8 mouse cellular contexts compared by ENCODE assay signal in the genomic region with DNA sequence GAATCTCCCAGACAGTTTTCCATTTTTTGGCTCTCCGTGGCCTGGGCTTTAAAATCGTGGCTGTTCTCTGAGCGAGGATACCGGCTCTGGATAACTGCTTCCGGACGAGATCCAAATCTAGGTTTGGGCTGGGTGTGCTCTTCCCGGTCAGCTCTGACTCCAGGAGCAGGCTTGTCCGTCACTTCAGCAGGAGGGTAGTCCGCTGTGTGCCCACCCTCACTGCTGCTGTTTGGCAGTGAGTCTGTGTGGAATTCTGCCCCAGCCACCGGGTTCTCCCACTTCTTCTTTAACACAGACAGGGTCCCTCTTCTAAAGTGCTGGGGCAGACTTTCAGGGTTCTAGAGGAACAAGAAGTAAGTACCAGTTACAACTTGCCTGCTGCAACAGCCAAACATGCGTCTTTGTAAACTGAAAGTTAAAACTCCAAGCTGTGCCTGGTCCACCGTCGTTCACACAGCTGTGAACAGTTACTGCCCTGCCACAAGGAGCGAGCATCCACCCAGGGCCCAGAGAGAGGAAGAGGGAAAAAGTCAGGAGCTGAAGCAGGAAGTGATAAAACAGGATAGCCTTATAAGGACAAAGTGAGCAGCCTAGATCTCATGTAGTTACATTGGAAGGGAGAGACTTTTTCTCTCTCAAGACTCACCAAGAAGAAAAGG. TPM values are rescaled to one million over a fixed set of nuclear protein-coding genes. Genes with fewer than 3 reads are reported as not detected.
A peak's percentile ranks its signal among the peaks of the same experiment; 100 is the strongest.
DNase-seq lines count a peak whose midpoint lies in the region; ATAC-seq and TF ChIP-seq lines count a peak whose summit lies in the region.

No protein-coding gene starts in this region.

- H3K4me2 ChIP-seq in intestine, embryonic 16.5 days (ENCODE audit: low read depth, low read length) = peak overlapping the region; percentile 58
- H3K4me2 ChIP-seq in lung, postnatal 0 days (replicated peaks; ENCODE audit: low read depth, low read length) = peak overlapping the region; percentile 57
- peak overlapping the region; percentile 64 for H3K4me2 ChIP-seq in stomach, embryonic 15.5 days

- peaks cover 28% of the 10 kb centered on the region for H3K4me1 ChIP-seq in bone marrow macrophage, adult 2 months (ENCODE audit: control insufficient read depth, insufficient read depth, low read length)
- peaks cover 11% of the 10 kb centered on the region for H3K4me1 ChIP-seq in intestine, embryonic 16.5 days (ENCODE audit: control insufficient read depth, insufficient read depth, low read length)
- no peaks in the 10 kb centered on the region for H3K4me1 ChIP-seq in lung, postnatal 0 days (ENCODE audit: insufficient read depth, low read depth, low read length)
- H3K4me1 ChIP-seq in stomach, embryonic 15.5 days = peaks cover 7% of the 10 kb centered on the region; the same call in 1 of the 2 replicates

- WGBS in intestine, embryonic 16.5 days = 31% methylated on average over 14 of the region's 14 CpGs
- 33% methylated on average over 14 of the region's 14 CpGs for WGBS in lung, postnatal 0 days
- 21% methylated on average over 14 of the region's 14 CpGs for WGBS in stomach, embryonic 15.5 days

- no peaks in the 10 kb centered on the region for H3K27me3 ChIP-seq in intestine, embryonic 16.5 days (replicated peaks; ENCODE audit: control insufficient read depth, insufficient read depth, low read length)
- H3K27me3 ChIP-seq in lung, postnatal 0 days (replicated peaks; ENCODE audit: insufficient read depth, low read length) = no peaks in the 10 kb centered on the region
- H3K27me3 ChIP-seq in stomach, embryonic 15.5 days (replicated peaks) = no peaks in the 10 kb centered on the region

- H3K4me3 ChIP-seq in bone marrow macrophage, adult 2 months (ENCODE audit: insufficient read depth, low read length) = peak overlapping the region; percentile 63
- peak overlapping the region; percentile 55 for H3K4me3 ChIP-seq in intestine, embryonic 16.5 days (ENCODE audit: low read length)
- H3K4me3 ChIP-seq in lung, postnatal 0 days (ENCODE audit: low read depth, low read length) = peak overlapping the region; percentile 47
- H3K4me3 ChIP-seq in stomach, embryonic 15.5 days (replicated peaks) = peak overlapping the region; percentile 51

- H3K9me3 ChIP-seq in intestine, embryonic 16.5 days (ENCODE audit: control insufficient read depth, low read length) = no peaks in the 10 kb centered on the region
- H3K9me3 ChIP-seq in lung, postnatal 0 days (ENCODE audit: low read length) = no peaks in the 10 kb centered on the region
- no peaks in the 10 kb centered on the region for H3K9me3 ChIP-seq in stomach, embryonic 15.5 days

- no peak for TF ChIP-seq CTCF in bone marrow macrophage, adult 2 months (IDR thresholded peaks at IDR 0.05; ENCODE audit: low read depth, low read length)
- TF ChIP-seq CTCF in lung, postnatal 0 days (IDR thresholded peaks at IDR 0.05) = peak; percentile 34

- peak overlapping the region; percentile 72 for H3K27ac ChIP-seq in bone marrow macrophage, adult 2 months (ENCODE audit: insufficient read depth, low read depth, low read length)
- peak overlapping the region; percentile 93 for H3K27ac ChIP-seq in intestine, embryonic 16.5 days (ENCODE audit: low read length)
- H3K27ac ChIP-seq in lung, postnatal 0 days (ENCODE audit: low read length) = peak overlapping the region; percentile 86
- H3K27ac ChIP-seq in stomach, embryonic 15.5 days = peak overlapping the region; percentile 96

- H3K36me3 ChIP-seq in intestine, embryonic 16.5 days (ENCODE audit: control insufficient read depth, insufficient read depth, low read length) = peaks cover 11% of the 10 kb centered on the region
- H3K36me3 ChIP-seq in lung, postnatal 0 days (ENCODE audit: insufficient read depth, low read length) = no peaks in the 10 kb centered on the region
- peaks cover 8% of the 10 kb centered on the region; the same call in 1 of the 2 replicates for H3K36me3 ChIP-seq in stomach, embryonic 15.5 days

- TF ChIP-seq EP300 in lung, postnatal 0 days (IDR thresholded peaks at IDR 0.05) = no peak

- TF ChIP-seq POLR2A in bone marrow macrophage, adult 2 months (IDR thresholded peaks at IDR 0.05; ENCODE audit: borderline replicate concordance, low read depth, low read length) = no peak

- ATAC-seq in intestine, embryonic 16.5 days = peak; percentile 69
- ATAC-seq in lung, postnatal 0 days = peak; percentile 72
- peak; percentile 63; the same call in 1 of the 2 replicates for ATAC-seq in stomach, embryonic 15.5 days (ENCODE audit: insufficient read depth, low FRiP score, low read depth)
- no peak for ATAC-seq in inflammation-experienced regulatory T-cells, adult 6 months

- H3K9ac ChIP-seq in intestine, embryonic 16.5 days (ENCODE audit: low read depth, low read length) = peak overlapping the region; percentile 68
- peak overlapping the region; percentile 56 for H3K9ac ChIP-seq in lung, postnatal 0 days (replicated peaks; ENCODE audit: low read depth)
- peak overlapping the region; percentile 56 for H3K9ac ChIP-seq in stomach, embryonic 15.5 days

- intact Hi-C loops in gastrocnemius, postnatal 36 days (cut with DNase I) = loop anchor here (1.0 kb wide), 1 partner anchor 17 kb away; no protein-coding TSS in a partner anchor

- DNase-seq in 3134 (ENCODE audit: extremely low read depth, insufficient read length, low spot score) = peak; percentile 64
- peak; percentile 43 to 56 for DNase-seq in gastrocnemius, postnatal 36 days
- DNase-seq in lung, postnatal 0 days (ENCODE audit: low spot score) = peak; percentile 87
- DNase-seq in spleen, adult 18-20 months = no peak

RNA-seq across cellular contexts. Expression of gene Cers5, which starts 47.1 kb away (rescaled TPM):
- polyA plus RNA-seq in bone marrow macrophage, adult 2 months (2012; ENCODE audit: insufficient read depth, insufficient read length, missing spikeins) = 74.9 and 77.3 TPM in 2 replicates
- total RNA-seq in gastrocnemius, postnatal 36 days (2021) = 1 to 10 TPM; 4.9 to 5.9 TPM
- polyA plus RNA-seq in intestine, embryonic 16.5 days (2015; fragmentation: Nextera tagmentation; extraction: Ambion mirVana) = 42.1 and 46.8 TPM in 2 replicates
- 67.1 and 71.5 TPM in 2 replicates for polyA plus RNA-seq in lung, postnatal 0 days (2015; fragmentation: Nextera tagmentation; extraction: Ambion mirVana)
- 56.1 and 57.3 TPM in 2 replicates for polyA plus RNA-seq in stomach, embryonic 15.5 days (2015; fragmentation: Nextera tagmentation; extraction: Ambion mirVana)
- polyA plus RNA-seq in inflammation-experienced regulatory T-cells, adult 6 months (2017; shearing (Covaris generic)) = 10 to 100 TPM; 49.5 to 66.7 (median 56.5) TPM

RNA-seq across cellular contexts. Expression of gene Lima1, which starts 55.5 kb away (rescaled TPM):
- 45.3 and 49.3 TPM in 2 replicates for polyA plus RNA-seq in bone marrow macrophage, adult 2 months (2012; ENCODE audit: insufficient read depth, insufficient read length, missing spikeins)
- 10 to 100 TPM in 1 of 2 experiments, 1 to 10 TPM in 1; 9.3 to 10.3 TPM for total RNA-seq in gastrocnemius, postnatal 36 days (2021)
- polyA plus RNA-seq in intestine, embryonic 16.5 days (2015; fragmentation: Nextera tagmentation; extraction: Ambion mirVana) = 105 and 112 TPM in 2 replicates
- 28.6 and 38.5 TPM in 2 replicates for polyA plus RNA-seq in lung, postnatal 0 days (2015; fragmentation: Nextera tagmentation; extraction: Ambion mirVana)
- 71.2 and 78.3 TPM in 2 replicates for polyA plus RNA-seq in stomach, embryonic 15.5 days (2015; fragmentation: Nextera tagmentation; extraction: Ambion mirVana)
- 1 to 10 TPM; 2.2 to 2.9 (median 2.3) TPM for polyA plus RNA-seq in inflammation-experienced regulatory T-cells, adult 6 months (2017; shearing (Covaris generic))

Comparison
In these comparisons a context has a peak if more than half of its experiments do, and no peak if none do; other contexts are left out.
1. DNase-seq: peak in 3134 (single experiment), gastrocnemius, postnatal 36 days (2 of 2) and lung, postnatal 0 days (single experiment); none in spleen, adult 18-20 months (0 of 2).
2. Peak in every context shown above with its lines, with median percentiles within 50 percentile points of each other: H3K27ac ChIP-seq, H3K4me3 ChIP-seq, H3K4me2 ChIP-seq and H3K9ac ChIP-seq.